Mouse (Mus musculus): ENCODE data around the gene Gss.

- no peak for TF ChIP-seq GATA1 (IDR thresholded peaks at IDR 0.05; ENCODE audit: low read length)
- no peak for TF ChIP-seq TAL1 (IDR thresholded peaks at IDR 0.05; ENCODE audit: low read length)
These were observed 35.5 kb upstream of the Gss start for GRCm38 (mm10) chr2:155628112-155628511.
